Mouse (Mus musculus) left cerebral cortex, adult 11 months (tissue): ENCODE results near the gene Rps18.
"Not testable (repeated sequence)": the region's sequence is repeated elsewhere in the genome, so short reads cannot be mapped to it uniquely, and the experiment has no call there.

Experiments used
- DNase-seq: peaks from one replicate; pipeline ENCODE4 v3.0.0; 2022; ENCODE audit warnings: low spot score

Rps18 gene

GRCm38 (mm10) chr17:33968489-33968888, 12.7 kb upstream of the Rps18 start:
- no peak for DNase-seq

GRCm38 (mm10) chr17:33965846-33966550, 10.2 kb upstream of the Rps18 start:
- DNase-seq, result no peak

- DNase-seq, result no peak
Observed at GRCm38 (mm10) chr17:33965082-33965845, 9.5 kb upstream of the Rps18 start.

- no peak for DNase-seq
Observed at GRCm38 (mm10) chr17:33962876-33963275, 7.1 kb upstream of the Rps18 start.

GRCm38 (mm10) chr17:33959948-33960347, 4.1 kb upstream of the Rps18 start:
- no peak for DNase-seq

GRCm38 (mm10) chr17:33959135-33959534, 3.3 kb upstream of the Rps18 start:
- DNase-seq, result no peak

- DNase-seq, result no peak
Observed at GRCm38 (mm10) chr17:33958451-33958850, 2.6 kb upstream of the Rps18 start.

GRCm38 (mm10) chr17:33957493-33957892, 1.7 kb upstream of the Rps18 start:
- DNase-seq, result no peak

GRCm38 (mm10) chr17:33956336-33956735, 535 bp upstream of the Rps18 start:
- DNase-seq, result no peak

GRCm38 (mm10) chr17:33954646-33955554, 901 bp downstream of the Rps18 start:
- DNase-seq, result no peak

- no peak for DNase-seq
Observed at GRCm38 (mm10) chr17:33953961-33954565, 1.7 kb downstream of the Rps18 start.

- DNase-seq, result no peak
Observed at GRCm38 (mm10) chr17:33953310-33953709, 2.5 kb downstream of the Rps18 start.

- DNase-seq, result no peak
Observed at GRCm38 (mm10) chr17:33952879-33953278, 2.9 kb downstream of the Rps18 start.

- DNase-seq, result not testable (repeated sequence)
Observed at GRCm38 (mm10) chr17:33952015-33952414, 3.8 kb downstream of the Rps18 start.

- DNase-seq, result no peak
Observed at GRCm38 (mm10) chr17:33951021-33951946, 4.5 kb downstream of the Rps18 start, which contains the start of gene B3galt4. Gene B3galt4 (minus strand): TSS chr17:33951488.

- no peak for DNase-seq
Observed at GRCm38 (mm10) chr17:33950131-33950625, 5.6 kb downstream of the Rps18 start.

GRCm38 (mm10) chr17:33948905-33949537, 6.8 kb downstream of the Rps18 start:
- DNase-seq, result no peak

GRCm38 (mm10) chr17:33948090-33948904, 7.5 kb downstream of the Rps18 start:
- DNase-seq, result no peak

- no peak for DNase-seq
Observed at GRCm38 (mm10) chr17:33947430-33948089, 8.2 kb downstream of the Rps18 start.
